Mouse (Mus musculus) left cerebral cortex, postnatal 14 days (tissue): ENCODE data around the gene Ubxn2a. TPM values are rescaled to one million over a fixed set of nuclear protein-coding genes. Genes with fewer than 3 reads are reported as not detected.
"Not testable (repeated sequence)": the region's sequence is repeated elsewhere in the genome, so short reads cannot be mapped to it uniquely, and the experiment has no call there.

ENCODE experiments used
- DNase-seq, 2 experiments: peaks; one replicate each; pipeline ENCODE4 v3.0.0; 2021 to 2022; ENCODE audit warnings: low spot score in 2 of 2, mixed read lengths in 1 of 2
- intact Hi-C: fragments of 180-260 bp; cut with DNase I; formaldehyde crosslinking; loops from one replicate; pipeline ENCODE4 v1.15.1; 2025
- total RNA-seq, 2 experiments: library from RNA; stranded (reverse); gene quantifications; 2 replicates each; pipeline ENCODE4 v1.2.3; 2021

Gene Ubxn2a
- total RNA-seq, 2 experiments from 2014 or later, result 43.5 to 45.7 TPM

- DNase-seq, intact Hi-C loops: not testable (repeated sequence)
Observed at GRCm38 (mm10) chr12:4886581-4886980, 20.9 kb downstream of the Ubxn2a start.

GRCm38 (mm10) chr12:4885062-4885461 is 22.4 kb downstream of the Ubxn2a start:
- DNase-seq, result no peak
- intact Hi-C loops, result no loop called here

GRCm38 (mm10) chr12:4882086-4882485 is 25.4 kb downstream of the Ubxn2a start:
- intact Hi-C loops, result no loop called here
- no peak for DNase-seq

- peak in 1 of 2 experiments; percentile 17 for DNase-seq
- intact Hi-C loops, result loop anchor here (10.0 kb wide), 1 partner anchor 96 kb away; no protein-coding TSS in a partner anchor
Observed at GRCm38 (mm10) chr12:4879048-4879447, 28.5 kb downstream of the Ubxn2a start.

DNA sequence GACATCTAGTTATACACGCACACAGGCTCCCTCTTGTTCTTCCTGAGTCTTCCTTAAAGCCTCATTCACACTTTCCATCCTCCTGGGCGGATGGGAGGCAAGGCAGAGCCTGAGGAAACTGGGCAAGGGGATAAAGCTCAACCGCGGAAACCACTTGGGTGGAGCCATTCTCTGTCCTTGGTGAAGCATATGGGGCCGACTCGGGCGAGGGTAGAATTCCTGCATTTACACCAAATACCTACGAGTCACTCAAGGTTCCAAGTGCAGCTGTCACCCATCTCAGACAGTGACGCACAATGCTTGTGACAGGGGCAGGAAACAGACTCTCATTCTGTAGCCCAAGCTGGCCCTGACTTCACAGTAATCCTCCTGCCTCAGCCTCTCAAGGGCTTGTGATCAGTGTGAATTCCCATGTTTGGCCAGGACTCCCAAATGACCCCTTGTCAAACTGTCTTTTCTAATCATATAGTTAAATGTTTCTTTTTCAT is 29.2 kb downstream of the Ubxn2a start:
- intact Hi-C loops, result loop anchor here (10.0 kb wide), 1 partner anchor 96 kb away; no protein-coding TSS in a partner anchor
- DNase-seq, result no peak

DNA sequence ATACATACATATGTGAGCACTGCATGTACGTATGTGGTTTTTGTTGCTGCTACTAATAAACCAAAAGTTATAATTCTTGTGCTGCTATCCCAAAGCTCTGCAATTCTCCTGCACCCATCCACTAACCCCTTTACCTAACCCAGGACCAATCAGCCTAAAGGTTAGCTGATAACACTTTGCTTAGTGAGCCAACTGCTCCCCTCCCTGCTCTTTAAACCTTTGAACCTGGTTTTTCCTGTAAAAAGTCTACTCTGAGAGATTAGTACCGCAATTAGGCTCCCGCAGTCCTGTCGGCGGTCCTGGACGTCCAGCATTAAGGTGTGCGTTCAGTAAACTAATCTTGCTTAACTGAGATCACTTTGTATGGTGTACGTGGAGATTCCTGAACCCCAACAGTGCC is 31.9 kb downstream of the Ubxn2a start:
- no peak for DNase-seq
- intact Hi-C loops, result loop anchor here (10.0 kb wide), 1 partner anchor 99 kb away; no protein-coding TSS in a partner anchor

GRCm38 (mm10) chr12:4874161-4874927 is 33.2 kb downstream of the Ubxn2a start, which contains the start of gene Mfsd2b:
Gene Mfsd2b, minus strand, starts transcription at chr12:4874359.
- intact Hi-C loops, result loop anchor here (10.0 kb wide), 1 partner anchor 100 kb away; no protein-coding TSS in a partner anchor
- peak; percentile 40 to 41 for DNase-seq

DNA sequence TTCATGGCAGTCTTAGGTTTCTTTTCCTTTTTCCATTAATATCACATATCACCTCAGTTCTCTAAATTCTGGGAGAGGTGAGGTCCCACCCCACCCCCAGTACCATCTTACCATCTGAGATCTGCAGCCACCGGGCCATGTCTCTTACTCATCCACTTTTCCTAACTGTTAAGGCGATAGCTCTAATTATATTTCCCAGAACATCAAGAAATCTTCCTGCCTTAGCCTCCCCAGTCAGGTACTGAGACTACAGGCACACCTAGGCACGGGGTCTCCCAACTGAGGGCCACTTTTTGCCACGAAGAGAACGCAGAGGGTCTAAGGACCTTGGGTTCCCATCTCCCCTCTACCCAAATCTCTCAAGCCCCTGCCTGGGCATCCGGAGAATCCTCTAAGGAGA is 34.0 kb downstream of the Ubxn2a start:
- no peak for DNase-seq
- intact Hi-C loops, result loop anchor here (10.0 kb wide), 1 partner anchor 101 kb away; no protein-coding TSS in a partner anchor

- intact Hi-C loops, result loop anchor here (10.0 kb wide), 1 partner anchor 102 kb away; no protein-coding TSS in a partner anchor
- DNase-seq, result no peak
Observed at GRCm38 (mm10) chr12:4872983-4873477, 34.5 kb downstream of the Ubxn2a start.

- DNase-seq, result no peak
- intact Hi-C loops, result loop anchor here (10.0 kb wide), 1 partner anchor 103 kb away; no protein-coding TSS in a partner anchor
Observed at GRCm38 (mm10) chr12:4872273-4872672, 35.2 kb downstream of the Ubxn2a start.

DNA sequence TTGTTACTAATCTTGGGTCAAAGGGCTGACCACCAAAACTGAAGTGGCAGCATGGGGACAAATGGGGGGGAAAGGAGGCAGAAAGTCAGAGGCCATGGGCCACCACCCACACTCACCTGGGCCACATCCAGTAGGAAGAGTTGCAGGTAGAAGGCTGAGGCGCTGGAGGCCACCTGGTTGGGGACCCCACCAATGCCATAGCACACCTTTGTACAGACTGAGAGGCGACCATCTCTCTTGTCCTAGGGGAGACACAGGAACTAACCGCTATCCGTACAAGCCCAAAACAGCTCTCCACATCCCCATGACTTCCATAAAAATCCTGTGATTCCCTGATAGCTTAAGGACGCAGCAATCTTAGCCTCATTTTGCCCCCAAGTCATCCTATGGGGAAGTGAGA is 36.2 kb downstream of the Ubxn2a start:
- intact Hi-C loops, result loop anchor here (10.0 kb wide), 1 partner anchor 104 kb away; no protein-coding TSS in a partner anchor
- DNase-seq, result no peak

GRCm38 (mm10) chr12:4868924-4869323 is 38.6 kb downstream of the Ubxn2a start:
- no peak for DNase-seq
- intact Hi-C loops, result no loop called here

- peak; percentile 53 to 64 for DNase-seq
- intact Hi-C loops, result no loop called here
Observed at GRCm38 (mm10) chr12:4864338-4864690, 43.2 kb downstream of the Ubxn2a start.

DNA sequence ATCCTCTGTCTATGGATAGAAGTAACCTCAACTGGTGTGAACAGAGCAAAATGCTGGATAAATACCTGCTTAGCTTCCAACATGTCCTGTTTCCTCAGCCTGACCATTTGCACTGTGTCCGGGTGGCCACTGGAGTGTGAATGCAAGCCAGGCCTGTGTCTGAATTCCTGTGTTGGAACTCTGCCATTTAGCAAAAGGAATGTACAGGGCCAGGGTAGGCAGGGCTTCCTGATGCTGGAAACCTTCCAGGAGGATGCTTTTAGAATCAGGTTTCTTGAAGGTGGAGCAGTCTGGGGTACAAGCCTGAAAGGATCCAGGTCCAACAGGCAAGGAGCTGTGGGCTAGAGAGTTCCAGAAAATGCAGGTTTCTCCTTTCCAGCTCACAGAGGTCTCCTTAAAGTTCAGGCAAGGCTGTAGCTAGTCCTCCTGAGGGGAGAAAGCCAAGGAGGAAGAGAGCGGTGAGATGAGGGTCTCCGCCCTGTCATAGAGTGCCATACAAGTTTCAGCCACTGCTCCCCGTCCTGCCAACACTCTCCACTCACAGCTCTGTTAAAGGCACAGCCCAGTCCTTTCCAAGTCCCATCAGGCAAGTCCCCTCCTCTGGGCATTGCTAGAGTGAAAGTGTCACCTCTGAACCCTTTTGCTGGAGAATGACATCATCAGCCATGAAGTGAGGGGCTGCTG is 43.7 kb downstream of the Ubxn2a start:
- intact Hi-C loops, result no loop called here
- no peak for DNase-seq

DNA sequence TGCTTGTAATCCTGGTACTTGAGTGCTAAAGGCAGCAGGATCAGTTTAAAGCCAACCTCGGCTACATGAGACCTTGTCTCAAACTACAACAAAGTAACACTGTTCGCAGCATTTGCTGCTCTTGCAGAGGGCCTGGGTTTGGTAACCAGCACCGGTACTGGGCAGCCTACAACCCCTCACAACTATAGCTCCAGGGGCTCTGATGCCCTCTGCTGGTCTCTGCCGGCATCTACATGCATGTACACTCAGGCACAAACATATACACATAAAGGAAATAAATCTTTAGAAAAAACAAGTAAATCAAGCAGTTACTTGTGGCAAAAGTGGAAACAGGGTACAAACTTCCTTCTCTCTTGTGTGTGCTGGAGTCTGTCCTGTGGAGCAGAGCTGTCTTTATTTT is 44.8 kb downstream of the Ubxn2a start:
- intact Hi-C loops, result no loop called here
- no peak for DNase-seq

DNA sequence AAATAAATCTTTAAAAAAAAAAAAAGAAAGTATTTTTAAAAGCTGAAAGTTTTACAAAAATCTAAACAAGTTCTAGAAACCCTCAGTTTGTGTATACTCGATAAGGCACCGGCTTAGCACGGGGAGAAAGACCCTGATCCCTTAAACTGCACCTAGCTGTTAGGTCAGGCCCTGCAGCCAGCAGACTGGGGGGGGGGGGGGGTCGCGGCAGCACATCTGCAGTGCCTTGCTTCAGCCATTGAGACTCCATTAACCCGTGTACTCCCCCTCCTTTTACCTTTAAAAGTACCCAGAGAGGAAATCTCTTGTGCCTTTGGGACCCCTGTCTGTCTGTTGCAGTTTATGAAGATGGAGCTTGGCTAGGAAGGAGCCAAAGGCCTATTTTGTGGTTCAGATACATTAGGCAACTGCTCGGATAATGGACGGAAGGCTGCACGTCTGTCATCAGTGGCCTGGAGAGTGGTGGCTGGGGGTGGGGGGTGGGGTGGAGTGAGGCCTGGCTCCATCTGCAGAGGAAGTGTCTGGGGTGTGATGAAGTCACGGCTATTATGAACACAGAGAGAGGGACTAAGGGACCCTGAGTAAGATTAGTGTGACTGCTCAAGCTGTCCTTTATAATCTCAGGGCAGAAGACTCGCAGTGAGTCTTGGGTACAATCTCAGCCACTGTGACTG is 48.1 kb downstream of the Ubxn2a start:
- no peak for DNase-seq
- intact Hi-C loops, result no loop called here

GRCm38 (mm10) chr12:4856834-4857233 is 50.7 kb downstream of the Ubxn2a start:
- no peak for DNase-seq
- intact Hi-C loops, result no loop called here

- no peak for DNase-seq
- intact Hi-C loops, result no loop called here
Observed at GRCm38 (mm10) chr12:4856160-4856559, 51.3 kb downstream of the Ubxn2a start.

GRCm38 (mm10) chr12:4843741-4844140 is 63.8 kb downstream of the Ubxn2a start:
- peak in 1 of 2 experiments; percentile 25 for DNase-seq
- intact Hi-C loops, result loop anchor here (5.0 kb wide), 1 partner anchor 74 kb away; the partner anchor contains the start of gene Atad2b
